Mouse (Mus musculus): ENCODE data around the gene En2. TPM values are rescaled to one million over a fixed set of nuclear protein-coding genes. Genes with fewer than 3 reads are reported as not detected.

En2 gene
- total and polyA plus RNA-seq, 2 experiments from 2014 or later = 0.05 TPM; not detected in 1

GRCm38 (mm10) chr5:28191201-28192098 is 26.0 kb downstream of the En2 start:
- H3K9ac ChIP-seq = no peak overlapping the region
- H3K36me3 ChIP-seq (ENCODE audit: insufficient read depth) = no peaks in the 10 kb centered on the region
- WGBS = 15% methylated on average over 3 of the region's 3 CpGs
- no peak overlapping the region for H3K4me3 ChIP-seq (ENCODE audit: low read depth, low read length)
- no peaks in the 10 kb centered on the region for H3K9me3 ChIP-seq (ENCODE audit: low read length)
- no peaks in the 10 kb centered on the region; the same call in 1 of the 2 replicates for H3K27me3 ChIP-seq (ENCODE audit: insufficient read depth, low read length)
- ATAC-seq = no peak
- H3K4me2 ChIP-seq (ENCODE audit: low read depth) = no peak overlapping the region
- no peak for DNase-seq
- TF ChIP-seq CTCF (IDR thresholded peaks at IDR 0.05; ENCODE audit: low read depth) = no peak
- no peak overlapping the region for H3K27ac ChIP-seq (ENCODE audit: low read depth, low read length)
- no peaks in the 10 kb centered on the region for H3K4me1 ChIP-seq (ENCODE audit: insufficient read depth)

- H3K27ac ChIP-seq (ENCODE audit: low read depth, low read length) = no peak overlapping the region
- no peaks in the 10 kb centered on the region for H3K36me3 ChIP-seq (ENCODE audit: insufficient read depth)
- ATAC-seq (no peak), DNase-seq (no peak)
- TF ChIP-seq CTCF (IDR thresholded peaks at IDR 0.05; ENCODE audit: low read depth) = no peak
- no peaks in the 10 kb centered on the region for H3K4me1 ChIP-seq (ENCODE audit: insufficient read depth)
- no peaks in the 10 kb centered on the region; the same call in 1 of the 2 replicates for H3K27me3 ChIP-seq (ENCODE audit: insufficient read depth, low read length)
- WGBS = 24% methylated on average over 4 of the region's 4 CpGs
- no peak overlapping the region for H3K4me3 ChIP-seq (ENCODE audit: low read depth, low read length)
- H3K9me3 ChIP-seq (ENCODE audit: low read length) = no peaks in the 10 kb centered on the region
- H3K4me2 ChIP-seq (ENCODE audit: low read depth) = no peak overlapping the region
- H3K9ac ChIP-seq = no peak overlapping the region
Measured at GRCm38 (mm10) chr5:28192099-28192454, 26.6 kb downstream of the En2 start.

GRCm38 (mm10) chr5:28195473-28195872 is 30.0 kb downstream of the En2 start:
- no peak for DNase-seq
- no peak overlapping the region for H3K9ac ChIP-seq

GRCm38 (mm10) chr5:28199089-28199873 is 33.8 kb downstream of the En2 start:
- no peaks in the 10 kb centered on the region for H3K4me1 ChIP-seq (ENCODE audit: insufficient read depth)
- WGBS = 44% methylated on average over 7 of the region's 7 CpGs
- no peak overlapping the region for H3K9ac ChIP-seq
- H3K36me3 ChIP-seq (ENCODE audit: insufficient read depth) = no peaks in the 10 kb centered on the region
- peaks cover 27% of the 10 kb centered on the region; the same call in 1 of the 2 replicates for H3K27me3 ChIP-seq (ENCODE audit: insufficient read depth, low read length)
- DNase-seq = no peak
- no peak for TF ChIP-seq CTCF (IDR thresholded peaks at IDR 0.05; ENCODE audit: low read depth)
- H3K27ac ChIP-seq (ENCODE audit: low read depth, low read length) = no peak overlapping the region
- no peak overlapping the region for H3K4me2 ChIP-seq (ENCODE audit: low read depth)
- H3K9me3 ChIP-seq (ENCODE audit: low read length) = no peaks in the 10 kb centered on the region
- ATAC-seq = no peak
- no peak overlapping the region for H3K4me3 ChIP-seq (ENCODE audit: low read depth, low read length)

More at GRCm38 (mm10) chr5:28195473-28195872, 30.0 kb downstream of the En2 start:
- no peak overlapping the region for H3K4me2 ChIP-seq (ENCODE audit: low read depth)
- no peaks in the 10 kb centered on the region for H3K9me3 ChIP-seq (ENCODE audit: low read length)
- no peaks in the 10 kb centered on the region for H3K36me3 ChIP-seq (ENCODE audit: insufficient read depth)
- 73% methylated on average over 2 of the region's 2 CpGs for whole genome bisulfite sequencing
- H3K4me3 ChIP-seq (ENCODE audit: low read depth, low read length) = no peak overlapping the region
- no peak overlapping the region for H3K27ac ChIP-seq (ENCODE audit: low read depth, low read length)
- no peaks in the 10 kb centered on the region for H3K4me1 ChIP-seq (ENCODE audit: insufficient read depth)
- no peak for ATAC-seq
- no peaks in the 10 kb centered on the region; the same call in 1 of the 2 replicates for H3K27me3 ChIP-seq (ENCODE audit: insufficient read depth, low read length)
- no peak for TF ChIP-seq CTCF (IDR thresholded peaks at IDR 0.05; ENCODE audit: low read depth)

GRCm38 (mm10) chr5:28203086-28203485 is 37.6 kb downstream of the En2 start:
- H3K9me3 ChIP-seq (ENCODE audit: low read length) = no peaks in the 10 kb centered on the region
- H3K36me3 ChIP-seq (ENCODE audit: insufficient read depth) = no peaks in the 10 kb centered on the region
- no peaks in the 10 kb centered on the region for H3K4me1 ChIP-seq (ENCODE audit: insufficient read depth)
- H3K4me3 ChIP-seq (ENCODE audit: low read depth, low read length) = no peak overlapping the region
- no peak for ATAC-seq
- no peak overlapping the region for H3K4me2 ChIP-seq (ENCODE audit: low read depth)
- peaks cover 58% of the 10 kb centered on the region for H3K27me3 ChIP-seq (ENCODE audit: insufficient read depth, low read length)
- no peak for TF ChIP-seq CTCF (IDR thresholded peaks at IDR 0.05; ENCODE audit: low read depth)
- 77% methylated on average over 6 of the region's 6 CpGs for WGBS
- H3K27ac ChIP-seq (ENCODE audit: low read depth, low read length) = no peak overlapping the region
- no peak overlapping the region for H3K9ac ChIP-seq
- no peak for DNase-seq

GRCm38 (mm10) chr5:28204678-28205077 is 39.2 kb downstream of the En2 start:
- 87% methylated on average over 2 of the region's 2 CpGs for WGBS
- no peak overlapping the region for H3K4me2 ChIP-seq (ENCODE audit: low read depth)

GRCm38 (mm10) chr5:28206448-28206847 is 41.0 kb downstream of the En2 start:
- Histone ChIP-seq H3K9me3 (ENCODE audit: low read length) (no peaks in the 10 kb centered on the region), H3K9ac (no peak overlapping the region), H3K4me1 (ENCODE audit: insufficient read depth) (no peaks in the 10 kb centered on the region), H3K36me3 (ENCODE audit: insufficient read depth) (no peaks in the 10 kb centered on the region), H3K27me3 (ENCODE audit: insufficient read depth, low read length) (peaks cover 79% of the 10 kb centered on the region), H3K27ac (ENCODE audit: low read depth, low read length) (no peak overlapping the region), H3K4me3 (ENCODE audit: low read depth, low read length) (no peak overlapping the region), H3K4me2 (ENCODE audit: low read depth) (no peak overlapping the region)
- no peak for TF ChIP-seq CTCF (IDR thresholded peaks at IDR 0.05; ENCODE audit: low read depth)
- 60% methylated on average over 4 of the region's 4 CpGs for WGBS
- ATAC-seq = no peak
- DNase-seq = no peak

More at GRCm38 (mm10) chr5:28204678-28205077, 39.2 kb downstream of the En2 start:
- Histone ChIP-seq H3K4me1 (ENCODE audit: insufficient read depth) (no peaks in the 10 kb centered on the region), H3K9ac (no peak overlapping the region), H3K9me3 (ENCODE audit: low read length) (no peaks in the 10 kb centered on the region), H3K36me3 (ENCODE audit: insufficient read depth) (no peaks in the 10 kb centered on the region), H3K27ac (ENCODE audit: low read depth, low read length) (no peak overlapping the region), H3K4me3 (ENCODE audit: low read depth, low read length) (no peak overlapping the region), H3K27me3 (ENCODE audit: insufficient read depth, low read length) (peaks cover 72% of the 10 kb centered on the region)
- no peak for DNase-seq
- no peak for TF ChIP-seq CTCF (IDR thresholded peaks at IDR 0.05; ENCODE audit: low read depth)
- no peak for ATAC-seq

Measured in forebrain, postnatal 0 days (tissue).